Mouse (Mus musculus) telencephalon, adult 2 months (tissue): ENCODE measurements around the gene Ahnak.
"Not testable (repeated sequence)": the region's sequence is repeated elsewhere in the genome, so short reads cannot be mapped to it uniquely, and the experiment has no call there.

Experiments used
- DNase-seq: peaks from one replicate; pipeline ENCODE4 v3.0.0-alpha.2; 2011; ENCODE audit warnings: low read depth, low spot score

Ahnak gene

DNA sequence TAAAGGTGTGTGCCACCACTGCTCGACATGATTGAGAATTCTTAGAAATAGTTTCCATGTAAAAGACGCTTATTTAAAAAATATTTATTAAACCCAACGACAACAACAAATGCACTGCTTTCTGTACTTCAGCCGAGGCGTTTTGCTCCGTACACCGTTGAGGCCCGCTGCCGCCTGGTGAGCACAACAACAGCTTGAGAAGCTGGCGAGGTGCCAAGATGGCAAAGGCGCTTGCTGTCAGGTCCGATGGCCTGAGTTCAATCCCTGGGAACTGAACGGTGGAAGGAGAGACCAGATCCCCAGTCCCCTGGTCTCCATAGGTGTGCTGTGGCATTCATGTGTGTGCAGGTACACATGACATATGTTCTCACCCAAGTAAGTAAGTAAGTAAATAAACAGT lies 108.4 kb downstream of the Ahnak start:
- no peak for DNase-seq

DNA sequence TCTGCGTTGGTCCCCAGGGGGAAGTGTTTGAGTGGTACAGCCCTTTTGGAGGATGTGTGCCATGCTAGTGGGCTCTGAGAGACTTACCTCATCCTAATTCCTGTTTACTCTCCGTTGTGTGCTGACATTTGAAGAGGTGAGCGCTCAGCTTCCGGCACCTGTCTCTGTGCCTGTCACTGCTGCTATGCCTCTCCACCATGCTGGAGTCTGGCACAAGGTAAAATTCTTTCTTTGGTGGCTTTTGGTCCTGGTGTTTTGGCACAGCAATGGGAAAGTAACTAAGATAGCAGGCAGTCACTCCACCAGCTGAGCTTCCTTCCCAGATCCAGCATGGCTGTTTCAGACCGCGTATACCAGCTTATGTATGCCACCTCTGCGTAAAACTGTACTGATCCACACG lies 110.7 kb downstream of the Ahnak start:
- no peak for DNase-seq

DNA sequence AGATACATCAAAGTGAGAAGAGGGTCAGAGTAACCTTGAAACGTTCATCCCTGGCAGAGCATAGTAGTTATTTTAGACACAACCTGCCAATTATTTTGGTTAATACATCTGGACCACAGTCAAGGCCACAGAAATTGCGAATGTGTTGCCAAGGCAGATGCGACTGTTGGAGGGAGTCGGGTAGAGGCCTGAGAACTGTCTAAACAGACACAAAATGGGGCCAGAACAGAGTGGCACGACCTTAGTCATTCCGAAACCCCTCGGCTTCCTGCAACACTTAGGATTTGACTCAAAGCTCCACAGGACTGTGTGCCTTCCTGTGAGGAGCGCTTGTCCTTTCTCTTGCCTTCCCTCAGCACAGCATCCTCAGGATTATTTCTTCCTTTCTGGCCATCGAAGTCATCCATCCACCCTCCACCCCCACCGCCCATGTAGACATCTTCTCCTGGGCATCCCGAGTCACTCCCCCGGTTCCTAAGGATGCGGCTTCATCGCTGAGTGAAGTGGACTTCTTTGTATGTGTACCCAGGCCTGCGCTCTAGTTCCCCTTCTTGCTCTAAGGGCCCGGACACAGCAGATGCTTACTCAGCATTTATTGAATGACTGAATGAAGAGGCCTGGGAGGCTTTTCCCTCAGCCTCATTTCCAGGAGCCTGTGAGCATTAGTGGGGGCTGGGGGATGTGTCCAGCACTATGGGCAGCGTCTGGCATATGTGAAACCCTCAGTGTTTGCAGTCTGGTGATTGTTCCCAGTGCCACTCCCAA lies 111.4 kb downstream of the Ahnak start:
- DNase-seq: no peak

DNA sequence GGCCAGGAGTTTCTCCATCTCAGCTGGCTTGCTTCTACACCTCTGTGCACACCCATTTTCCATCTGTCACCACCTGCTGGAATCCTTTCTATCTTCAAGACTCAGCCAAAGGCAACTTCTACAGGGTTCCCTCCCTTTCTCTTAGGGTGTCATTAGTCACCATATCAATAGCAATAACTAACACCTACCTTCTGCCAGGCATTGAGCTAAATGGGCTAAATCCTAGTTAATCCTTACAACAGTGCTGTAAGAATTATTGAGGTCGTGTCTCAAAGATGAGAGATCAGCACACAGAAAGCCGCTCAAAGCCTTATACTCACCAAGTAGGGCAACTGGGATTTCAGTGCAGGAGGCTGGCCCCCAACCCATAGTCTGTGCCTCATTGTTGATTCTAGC lies 112.0 kb downstream of the Ahnak start:
- DNase-seq: no peak

DNA sequence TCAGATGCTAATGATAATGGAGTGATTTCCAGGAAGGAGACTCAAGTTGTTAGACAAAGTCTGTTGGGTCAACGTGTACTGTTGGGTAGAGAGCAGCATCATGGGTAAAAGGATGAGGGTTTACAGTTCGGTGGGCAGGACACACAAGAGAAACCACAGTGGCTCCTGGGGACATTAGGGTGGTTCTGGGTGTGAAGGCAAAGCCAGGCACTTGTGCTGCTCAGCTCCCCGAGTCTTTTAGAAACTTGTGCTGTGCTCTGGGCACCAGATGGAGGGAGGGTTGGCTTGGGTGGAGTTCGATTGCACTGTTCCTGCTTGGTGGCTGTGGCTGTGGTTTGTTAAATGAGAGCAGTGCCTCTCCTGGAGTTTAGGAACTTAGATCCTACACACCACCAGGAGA lies 114.9 kb downstream of the Ahnak start:
- no peak for DNase-seq

DNA sequence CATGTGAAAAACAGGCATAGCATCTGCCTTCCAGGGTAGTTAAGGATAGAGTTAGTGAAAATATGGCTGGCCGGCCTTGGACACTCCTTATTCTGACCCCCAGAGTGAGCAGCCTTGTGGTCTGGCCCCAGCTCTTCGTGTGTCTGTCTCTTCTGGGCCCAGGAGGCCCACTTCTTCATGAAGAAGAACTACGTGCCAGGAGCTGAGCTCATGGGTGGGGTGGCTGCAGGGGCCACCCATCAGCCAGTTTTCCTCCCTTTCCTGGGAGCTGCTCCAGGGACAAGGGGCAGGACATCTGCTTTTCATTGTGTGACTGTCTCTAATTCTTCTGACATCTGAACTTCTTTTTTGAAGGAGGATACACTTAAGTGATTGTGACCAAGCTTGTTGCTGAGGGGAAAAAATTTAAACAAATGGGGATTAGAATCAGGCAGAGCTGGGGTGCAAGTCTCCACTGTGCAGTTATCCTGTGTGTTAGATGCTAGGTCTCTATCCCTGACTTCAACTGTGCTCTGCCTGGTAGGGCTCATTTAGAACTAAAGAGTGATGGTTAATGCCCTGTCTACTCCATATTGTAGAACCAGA lies 116.1 kb downstream of the Ahnak start:
- no peak for DNase-seq

DNA sequence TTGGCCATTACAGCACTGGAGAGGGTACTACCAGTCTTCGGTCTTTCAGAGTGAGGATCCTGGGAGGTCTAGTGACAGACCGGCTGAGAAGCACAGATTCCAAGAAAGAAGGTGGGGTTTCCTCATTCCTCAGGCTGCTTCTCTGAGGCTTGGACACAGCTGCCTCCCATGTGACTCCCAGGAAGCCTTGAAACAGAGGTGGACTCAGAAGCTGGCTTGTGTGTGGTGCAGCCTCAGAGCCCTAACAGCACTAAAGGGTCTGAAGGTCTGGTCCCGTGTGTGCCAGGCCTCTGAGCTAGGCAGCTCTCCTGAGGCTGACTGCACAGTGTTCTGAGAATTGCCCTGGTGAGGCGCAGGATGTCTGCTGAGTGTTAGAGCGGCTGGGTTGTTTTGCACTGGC lies 117.0 kb downstream of the Ahnak start:
- DNase-seq: no peak

DNA sequence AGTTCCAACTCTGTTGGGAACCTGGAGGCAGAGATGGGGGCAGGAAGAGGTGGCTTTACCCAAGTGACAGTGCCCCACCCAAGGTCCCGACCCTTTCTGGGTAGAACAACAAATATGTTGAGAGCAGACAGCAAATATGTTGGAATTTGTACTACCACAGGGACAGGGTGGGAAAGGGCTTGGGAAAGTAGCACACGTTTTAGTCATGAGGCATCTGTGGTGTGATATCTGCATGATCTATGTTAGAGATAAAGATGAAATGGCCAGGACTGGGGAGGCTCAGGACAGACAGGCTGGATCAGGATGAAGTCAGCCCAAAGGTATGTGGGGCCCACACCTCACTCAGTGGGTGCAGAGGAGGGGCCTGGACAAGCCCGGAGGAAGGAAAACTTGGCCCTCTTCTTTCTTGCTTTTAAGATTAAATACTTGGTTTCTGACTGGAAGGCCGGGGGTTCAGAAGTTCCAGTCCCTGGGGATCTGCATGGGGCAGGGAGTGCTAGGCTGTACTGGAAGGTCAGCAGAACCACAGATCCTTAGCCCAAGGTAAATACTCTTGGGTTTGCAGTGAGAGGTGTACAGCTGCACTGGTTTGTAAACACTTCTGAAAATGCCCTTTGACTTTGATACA lies 117.8 kb downstream of the Ahnak start:
- no peak for DNase-seq

DNA sequence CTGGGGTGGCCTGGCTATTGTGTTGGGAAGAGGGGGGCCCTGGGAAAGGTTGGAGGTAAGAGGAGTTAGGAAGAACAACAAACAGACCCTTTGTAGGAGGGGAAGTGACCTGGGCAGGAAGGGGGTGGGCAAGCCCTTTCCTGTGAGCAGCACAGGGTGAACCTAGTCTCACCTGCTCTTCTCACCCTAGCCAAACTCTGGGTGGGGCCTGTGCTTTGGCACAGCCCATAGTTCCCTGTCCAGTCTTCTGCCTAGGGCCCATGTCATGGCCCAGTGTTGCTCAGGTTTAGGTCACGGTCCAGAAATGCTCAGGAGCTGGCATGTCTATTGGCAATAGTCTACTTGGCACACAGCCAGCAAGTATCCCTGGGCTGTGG lies 118.3 kb downstream of the Ahnak start:
- no peak for DNase-seq

DNA sequence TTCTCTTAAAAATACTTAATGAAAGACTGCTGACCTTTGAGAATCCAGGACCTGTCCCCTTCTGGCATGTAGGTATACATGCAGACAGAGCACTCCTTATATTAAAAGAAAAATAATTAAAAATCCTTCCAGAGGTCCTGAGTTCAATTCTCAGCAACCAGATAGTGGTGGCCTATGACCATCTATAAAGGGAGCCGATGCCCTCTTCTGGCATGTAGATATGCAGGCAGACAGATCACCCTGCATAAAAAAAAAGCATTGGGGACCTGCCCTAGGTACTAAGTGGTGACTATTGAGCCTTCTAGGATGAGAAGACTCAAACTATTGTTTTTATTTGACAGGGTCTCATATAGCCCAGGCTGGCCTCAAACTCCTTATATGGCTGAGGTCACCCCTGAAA lies 119.5 kb downstream of the Ahnak start:
- DNase-seq: no peak

DNA sequence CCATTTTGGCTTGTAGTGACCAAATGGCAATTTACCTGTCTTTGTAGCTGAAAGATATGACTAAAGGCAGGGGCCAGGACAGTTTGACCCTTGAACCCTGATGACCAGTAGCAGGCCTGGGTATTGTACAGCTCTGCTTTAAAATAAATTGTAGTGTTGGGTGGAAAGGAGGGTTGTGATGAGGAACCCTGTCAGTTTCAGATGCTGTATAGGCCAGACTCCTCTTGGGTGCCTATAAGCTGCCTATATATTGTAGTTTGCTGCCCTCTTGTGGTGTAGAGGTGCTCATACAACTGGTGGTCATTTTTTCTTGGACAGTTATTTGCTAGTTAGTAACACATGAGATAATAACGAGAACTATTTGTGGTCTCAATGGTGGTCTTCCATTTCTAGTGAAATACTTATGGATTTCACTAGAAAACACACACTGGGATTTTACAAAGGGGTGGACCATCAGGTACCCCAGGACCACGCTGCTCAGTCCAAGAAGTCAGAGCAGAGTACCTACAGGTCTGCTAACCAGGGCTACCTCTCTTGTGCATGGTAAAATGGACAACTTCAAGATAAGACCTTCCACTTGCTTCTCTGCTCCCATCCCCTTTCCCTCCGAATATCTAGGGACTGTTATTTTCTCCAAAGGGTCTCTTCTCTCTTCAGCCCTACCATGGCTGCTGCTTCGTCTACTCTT lies 121.2 kb downstream of the Ahnak start:
- DNase-seq: peak; percentile 43

DNA sequence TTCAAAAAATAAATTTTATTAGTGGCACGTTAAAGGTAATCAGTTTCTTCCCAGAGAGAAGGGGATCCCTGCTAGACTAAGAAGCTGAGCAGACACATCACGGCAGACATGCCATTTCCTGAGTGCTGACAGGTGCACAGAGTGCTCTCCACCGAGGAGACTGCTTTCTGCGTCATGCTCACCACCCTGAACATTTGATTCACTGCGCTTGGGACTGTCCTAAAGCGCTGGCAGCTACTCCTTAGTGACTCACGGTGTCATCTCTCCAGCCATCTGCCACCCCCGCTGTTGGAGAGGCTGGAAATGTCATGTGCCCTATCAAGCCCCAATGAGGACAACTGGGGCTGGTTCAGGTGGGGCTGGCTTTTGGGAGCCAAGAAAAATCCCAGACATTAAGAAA lies 123.0 kb downstream of the Ahnak start:
- DNase-seq: no peak

DNA sequence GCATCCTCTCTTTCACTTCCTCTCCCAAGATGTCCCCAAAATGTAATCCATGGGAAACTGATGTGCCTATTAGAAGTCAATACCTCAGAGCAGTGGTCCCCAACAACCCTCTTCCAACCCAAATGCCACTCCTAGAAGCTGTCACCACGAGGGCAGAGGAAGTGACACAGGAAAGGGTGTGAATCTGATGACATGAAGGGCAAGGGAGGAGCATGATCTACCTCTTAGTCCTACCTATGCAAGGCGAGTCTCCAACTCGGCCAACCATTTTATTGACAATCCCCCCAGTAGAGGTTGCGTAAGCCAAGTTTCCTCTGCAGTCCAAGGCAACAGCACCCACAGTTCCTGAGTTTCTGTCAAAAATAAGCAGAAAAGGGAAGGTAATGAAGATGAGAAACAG lies 127.2 kb downstream of the Ahnak start:
- no peak for DNase-seq

DNA sequence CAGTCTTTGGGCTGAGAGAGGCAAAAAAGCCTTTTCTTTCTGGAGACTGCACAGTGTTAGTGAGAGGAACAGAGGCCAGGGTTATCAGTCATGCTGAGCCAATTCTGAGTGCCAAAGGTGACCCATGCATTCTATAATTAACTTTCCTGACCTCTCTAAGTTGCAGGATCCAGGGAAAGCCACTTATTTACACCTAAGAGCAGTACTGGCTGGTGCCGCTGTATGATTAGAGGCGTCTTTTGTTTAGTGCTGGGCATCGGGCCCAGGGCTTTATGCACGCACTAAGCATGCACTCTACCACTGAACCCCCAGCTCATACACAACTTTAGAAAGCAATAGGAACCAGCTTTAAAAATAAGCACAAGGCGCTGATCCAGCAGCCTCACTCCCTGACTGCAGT lies 128.2 kb downstream of the Ahnak start:
- DNase-seq: no peak

DNA sequence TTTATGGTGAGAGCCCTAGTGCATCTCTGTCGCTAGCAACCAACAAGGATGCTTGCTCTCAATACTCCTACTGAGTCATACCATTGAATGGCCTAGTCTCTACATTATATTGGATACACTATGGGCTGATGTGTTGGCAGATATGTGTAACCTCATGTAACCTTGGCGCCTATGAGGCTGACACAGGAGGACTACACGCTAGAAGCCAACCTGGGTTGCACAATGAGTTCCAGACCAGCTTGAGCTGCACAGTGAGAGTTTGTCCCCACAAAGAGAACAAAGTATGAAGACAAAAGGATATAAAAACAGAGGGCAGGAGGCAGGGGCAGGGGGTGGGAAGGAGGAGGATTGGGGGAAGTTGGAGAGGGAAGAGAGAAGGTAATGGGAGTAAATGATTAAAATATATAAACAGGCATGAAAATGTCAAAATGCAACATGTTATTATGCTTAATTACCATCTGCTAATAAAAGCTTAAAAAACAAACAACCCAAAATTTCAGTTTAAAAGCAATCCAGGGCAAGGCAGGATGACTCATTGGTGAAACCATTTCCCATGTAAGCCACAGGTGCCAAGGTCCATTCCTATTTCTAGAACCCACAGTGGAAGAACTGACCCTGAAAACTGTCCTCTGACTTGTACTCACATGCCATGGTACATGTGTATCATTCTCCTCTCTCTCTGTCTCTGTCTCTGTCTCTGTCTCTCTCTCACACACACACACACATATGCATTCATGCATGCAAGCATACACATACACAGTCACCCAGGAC lies 130.8 kb downstream of the Ahnak start:
- DNase-seq: no peak

DNA sequence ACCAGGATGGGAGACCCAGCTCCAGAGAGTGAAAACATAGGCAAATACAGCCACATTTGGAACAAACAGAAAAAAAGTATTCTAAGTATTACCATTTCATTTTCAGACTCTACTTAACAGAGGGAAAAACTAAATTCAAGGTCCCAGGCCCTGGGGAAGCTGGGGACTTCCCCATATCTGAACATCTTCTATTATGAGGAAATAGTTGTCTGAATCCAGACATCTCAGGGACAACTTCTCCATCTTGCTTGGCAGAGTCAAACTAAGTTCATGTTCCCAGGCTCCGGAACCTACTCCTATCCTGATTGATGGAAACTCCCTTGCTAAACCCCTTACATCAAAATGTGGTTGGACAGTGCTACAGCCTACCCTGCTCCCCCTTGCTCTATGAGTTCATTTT lies 133.3 kb downstream of the Ahnak start:
- DNase-seq: no peak

DNA sequence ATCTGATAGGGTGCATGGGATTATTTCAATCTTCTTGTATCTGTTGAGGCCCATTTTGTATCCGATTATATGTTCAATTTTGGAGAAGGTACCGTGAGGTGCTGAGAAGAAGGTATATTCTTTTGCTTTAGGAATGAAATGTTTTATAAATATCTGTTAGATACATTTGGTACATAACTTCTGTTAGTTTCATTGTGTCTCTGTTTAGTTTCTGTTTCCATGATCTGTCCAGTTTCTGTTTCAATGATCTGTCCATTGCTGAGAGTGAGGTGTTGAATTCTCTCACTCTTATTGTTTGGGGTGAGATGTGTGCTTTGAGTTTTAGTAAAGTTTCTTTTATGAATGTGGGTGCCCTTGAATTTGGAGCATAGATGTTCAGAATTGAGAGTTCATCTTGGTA lies 134.9 kb downstream of the Ahnak start:
- not testable (repeated sequence) for DNase-seq
